Mouse (Mus musculus): Measurements from ENCODE around the gene Kif3c. TPM values are rescaled to one million over a fixed set of nuclear protein-coding genes. Genes with fewer than 3 reads are reported as not detected.
A peak's percentile ranks its signal among the peaks of the same experiment; 100 is the strongest.

Gene Kif3c
- total and polyA plus RNA-seq, 3 experiments, result 2.5 to 5.6 TPM; not detected in 1

GRCm38 (mm10) chr12:3359302-3359701 lies 5.6 kb upstream of the Kif3c start:
- TF ChIP-seq MYC (IDR thresholded peaks at IDR 0.05; ENCODE audit: low read depth, low read length) (no peak), ZC3H11A (IDR thresholded peaks at IDR 0.05; ENCODE audit: low read depth, low read length) (peak; percentile 74), RAD21 (IDR thresholded peaks at IDR 0.05; ENCODE audit: low read depth, low read length) (peak; percentile 91), RCOR1 (IDR thresholded peaks at IDR 0.05; ENCODE audit: low read depth, low read length) (no peak), TBP (IDR thresholded peaks at IDR 0.05; ENCODE audit: low read depth, low read length) (no peak), TCF12 (IDR thresholded peaks at IDR 0.05; ENCODE audit: low read depth, low read length) (no peak), GATA1 (IDR thresholded peaks at IDR 0.05; ENCODE audit: low read depth, low read length) (0 out of 2 replicates have a peak, but pooled peaks have one; percentile 4), HCFC1 (IDR thresholded peaks at IDR 0.05; ENCODE audit: low read depth, low read length) (no peak), MEF2A (IDR thresholded peaks at IDR 0.05; ENCODE audit: extremely low read depth, insufficient replicate concordance, low read depth, low read length, poor library complexity, severe bottlenecking) (no peak), JUND (IDR thresholded peaks at IDR 0.05; ENCODE audit: low read depth, low read length) (no peak), ZMIZ1 (IDR thresholded peaks at IDR 0.05; ENCODE audit: low read depth, low read length) (no peak), USF1 (IDR thresholded peaks at IDR 0.05; ENCODE audit: low read depth, low read length) (no peak), CTCF (IDR thresholded peaks at IDR 0.05 in 2 of 3, conservative IDR thresholded peaks at IDR 0.05 in 1 of 3; ENCODE audit: control insufficient read depth in 1 of 3, insufficient read depth in 1 of 3, low read depth in 2 of 3, low read length in 3 of 3, poor library complexity in 1 of 3, severe bottlenecking in 1 of 3) (peak; percentile 54 to 84 (median 68)), SMC3 (IDR thresholded peaks at IDR 0.05; ENCODE audit: low read depth, low read length) (peak; percentile 83), MAFK (IDR thresholded peaks at IDR 0.05; ENCODE audit: borderline replicate concordance, low read depth, low read length) (peak; percentile 97), MAX (IDR thresholded peaks at IDR 0.05; ENCODE audit: low read length) (no peak), E2F4 (IDR thresholded peaks at IDR 0.05; ENCODE audit: borderline replicate concordance, low read depth, low read length) (no peak), EP300 (IDR thresholded peaks at IDR 0.05; ENCODE audit: low read depth in 1 of 2, low read length in 2 of 2) (no peak), ELF1 (IDR thresholded peaks at IDR 0.05; ENCODE audit: low read depth, low read length) (no peak), POLR2A (IDR thresholded peaks at IDR 0.05; ENCODE audit: control insufficient read depth in 1 of 2, insufficient read depth in 1 of 2, low read depth in 1 of 2, low read length in 2 of 2, poor library complexity in 1 of 2) (no peak)
- Histone ChIP-seq H3K36me3 (ENCODE audit: control insufficient read depth in 1 of 2, insufficient read depth in 2 of 2, low read length in 2 of 2) (no peaks in the 10 kb centered on the region), H3K79me2 (ENCODE audit: control insufficient read depth, insufficient read depth, low read length, poor library complexity) (no peaks in the 10 kb centered on the region), H3K9me3 (replicated peaks; ENCODE audit: insufficient read depth, low read length) (no peaks in the 10 kb centered on the region), H3K27ac (ENCODE audit: control insufficient read depth, low read depth, low read length) (no peak overlapping the region), H3K4me3 (ENCODE audit: control insufficient read depth in 1 of 2, insufficient read depth in 1 of 2, low read depth in 2 of 2, low read length in 2 of 2) (peak overlapping the region in 1 of 2 experiments; percentile 41; a peak in 2 of 4 replicates), H3K27me3 (ENCODE audit: control insufficient read depth in 1 of 2, insufficient read depth in 2 of 2, low read length in 2 of 2) (no peaks in the 10 kb centered on the region), H3K9ac (ENCODE audit: control insufficient read depth, low read depth, low read length, poor library complexity, severe bottlenecking) (no peak overlapping the region), H3K4me1 (ENCODE audit: control insufficient read depth in 1 of 2, insufficient read depth in 2 of 2, low read length in 2 of 2) (no peaks in the 10 kb centered on the region)
- DNase-seq (ENCODE audit: low read depth, low spot score), result peak; percentile 86

GRCm38 (mm10) chr12:3360043-3360442 lies 4.9 kb upstream of the Kif3c start:
- no peaks in the 10 kb centered on the region for H3K79me2 ChIP-seq (ENCODE audit: control insufficient read depth, insufficient read depth, low read length, poor library complexity)
- no peak overlapping the region for H3K27ac ChIP-seq (ENCODE audit: control insufficient read depth, low read depth, low read length)
- no peaks in the 10 kb centered on the region for H3K4me1 ChIP-seq (ENCODE audit: control insufficient read depth in 1 of 2, insufficient read depth in 2 of 2, low read length in 2 of 2)
- H3K36me3 ChIP-seq (ENCODE audit: control insufficient read depth in 1 of 2, insufficient read depth in 2 of 2, low read length in 2 of 2), result no peaks in the 10 kb centered on the region
- no peaks in the 10 kb centered on the region for H3K9me3 ChIP-seq (replicated peaks; ENCODE audit: insufficient read depth, low read length)
- H3K4me3 ChIP-seq (ENCODE audit: control insufficient read depth in 1 of 2, insufficient read depth in 1 of 2, low read depth in 2 of 2, low read length in 2 of 2), result no peak overlapping the region
- no peak overlapping the region for H3K9ac ChIP-seq (ENCODE audit: control insufficient read depth, low read depth, low read length, poor library complexity, severe bottlenecking)
- TF ChIP-seq TBP (IDR thresholded peaks at IDR 0.05; ENCODE audit: low read depth, low read length) (no peak), POLR2AphosphoS2 (IDR thresholded peaks at IDR 0.05; ENCODE audit: low read length) (no peak), USF1 (IDR thresholded peaks at IDR 0.05; ENCODE audit: low read depth, low read length) (no peak), TAL1 (IDR thresholded peaks at IDR 0.05; ENCODE audit: low read length) (no peak)
- no peak for DNase-seq (ENCODE audit: low read depth, low spot score)
- H3K27me3 ChIP-seq (ENCODE audit: control insufficient read depth in 1 of 2, insufficient read depth in 2 of 2, low read length in 2 of 2), result no peaks in the 10 kb centered on the region
